Mouse (Mus musculus): ENCODE data around the gene Pnmt. TPM values are rescaled to one million over a fixed set of nuclear protein-coding genes. Genes with fewer than 3 reads are reported as not detected.

Pnmt gene
- 3.9 and 4.8 TPM in 2 replicates for polyA plus RNA-seq (2014; fragmentation: Nextera tagmentation; extraction: Ambion mirVana)

DNA sequence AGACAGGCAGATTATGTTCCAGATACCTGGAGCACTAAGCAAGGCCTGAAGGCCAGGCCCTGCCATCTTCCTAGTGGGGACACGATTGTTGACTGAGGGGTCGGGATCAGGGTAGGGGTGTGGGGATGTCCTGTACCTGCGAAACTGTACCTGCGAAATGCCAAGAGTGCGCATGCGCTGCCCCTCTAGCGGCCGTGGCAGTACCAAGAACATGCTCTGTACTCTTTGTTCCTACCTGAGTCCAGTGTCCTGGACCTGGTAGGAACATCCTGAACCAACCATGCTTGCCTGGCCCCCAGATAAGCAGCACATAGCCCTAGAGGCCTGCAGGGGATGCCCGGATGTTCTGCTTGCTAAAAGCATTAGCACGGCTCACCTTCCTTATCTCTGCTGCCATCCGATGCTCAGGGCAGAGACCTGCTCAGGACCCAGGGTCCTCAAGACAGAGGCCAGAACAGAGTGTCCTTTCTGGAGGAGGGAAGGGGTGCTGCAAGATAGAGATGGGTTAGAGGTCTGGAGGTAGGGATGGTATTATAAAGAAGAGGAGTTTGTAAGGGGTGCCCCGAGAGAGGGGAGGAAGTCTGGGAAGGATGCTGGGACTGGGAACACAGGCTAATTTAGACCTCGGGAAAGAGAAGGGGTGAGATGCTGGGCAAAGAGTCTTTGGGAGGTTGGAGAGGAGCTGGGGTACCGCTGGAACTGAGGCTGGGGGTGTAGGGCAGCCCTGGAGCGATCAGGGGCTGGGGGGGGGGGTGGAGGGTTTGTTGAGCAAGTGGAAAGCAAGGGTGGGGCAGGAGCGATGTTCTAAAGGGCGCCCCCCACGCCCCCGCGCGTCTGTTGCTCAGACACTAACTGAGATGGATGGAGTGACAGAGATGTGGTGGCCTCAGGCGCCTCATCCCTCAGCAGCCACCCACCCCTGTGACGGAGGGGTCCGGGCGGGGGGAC lies at the start of gene Pnmt:
Gene Pnmt, plus strand, starts transcription at position 813 of the 948 bp plus-strand sequence.
- Histone ChIP-seq H3K36me3 (ENCODE audit: control insufficient read depth, insufficient read depth, low read length) (no peaks in the 10 kb centered on the region), H3K4me1 (ENCODE audit: control insufficient read depth, insufficient read depth, low read length) (peaks cover 42% of the 10 kb centered on the region), H3K9me3 (replicated peaks; ENCODE audit: control insufficient read depth, low read length) (no peaks in the 10 kb centered on the region), H3K27me3 (ENCODE audit: control insufficient read depth, insufficient read depth, low read length) (peaks cover 19% of the 10 kb centered on the region), H3K4me3 (ENCODE audit: low read depth, low read length) (peak within 1 kb of the TSS; percentile 47; the same call in 1 of the 2 replicates), H3K27ac (ENCODE audit: low read depth, low read length) (no peak within 1 kb of the TSS), H3K9ac (ENCODE audit: low read depth, low read length) (peak within 1 kb of the TSS; percentile 80), H3K4me2 (peak within 1 kb of the TSS; percentile 74)
- no peak for ATAC-seq (replicated peaks; ENCODE audit: insufficient number of reproducible peaks, low FRiP score, low TSS enrichment)
- WGBS (ENCODE audit: insufficient replicate concordance) = 44% methylated on average over 25 of the region's 25 CpGs

DNA sequence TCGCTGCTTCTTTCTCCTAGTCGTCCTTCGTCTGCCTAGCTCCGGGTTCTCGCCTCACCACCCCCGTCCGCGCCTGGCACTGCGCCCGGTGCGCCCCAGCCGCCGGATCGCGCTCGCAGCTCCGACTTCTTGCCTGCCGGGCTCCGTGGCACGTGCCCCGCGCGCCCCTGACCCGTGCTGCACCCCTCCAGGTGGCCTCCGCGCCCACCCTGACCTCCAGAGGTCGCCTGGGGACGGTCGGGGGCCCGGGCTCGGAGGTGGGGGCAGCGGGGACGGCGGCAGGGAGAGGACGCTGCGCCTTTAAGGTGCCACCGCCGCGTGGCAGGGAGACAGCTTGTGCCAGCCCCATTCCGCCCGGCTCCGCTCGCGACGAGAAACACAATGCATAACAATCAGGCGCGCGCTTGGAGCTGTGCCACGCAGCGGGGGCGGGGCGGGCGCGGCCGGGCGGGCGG lies 47.7 kb upstream of the Pnmt start:
- no peaks in the 10 kb centered on the region for H3K9me3 ChIP-seq (replicated peaks; ENCODE audit: control insufficient read depth, low read length)
- peak overlapping the region; percentile 91 for H3K4me2 ChIP-seq
- H3K36me3 ChIP-seq (ENCODE audit: control insufficient read depth, insufficient read depth, low read length) = no peaks in the 10 kb centered on the region
- H3K9ac ChIP-seq (ENCODE audit: low read depth, low read length) = peak overlapping the region; percentile 44; the same call in 1 of the 2 replicates
- no peak for ATAC-seq (replicated peaks; ENCODE audit: insufficient number of reproducible peaks, low FRiP score, low TSS enrichment)
- H3K27ac ChIP-seq (ENCODE audit: low read depth, low read length) = no peak overlapping the region
- H3K4me3 ChIP-seq (ENCODE audit: low read depth, low read length) = peak overlapping the region; percentile 47
- WGBS (ENCODE audit: insufficient replicate concordance) = under 1% methylated on average over 56 of the region's 57 CpGs
- peaks cover 88% of the 10 kb centered on the region for H3K27me3 ChIP-seq (ENCODE audit: control insufficient read depth, insufficient read depth, low read length)
- H3K4me1 ChIP-seq (ENCODE audit: control insufficient read depth, insufficient read depth, low read length) = peaks cover 13% of the 10 kb centered on the region

DNA sequence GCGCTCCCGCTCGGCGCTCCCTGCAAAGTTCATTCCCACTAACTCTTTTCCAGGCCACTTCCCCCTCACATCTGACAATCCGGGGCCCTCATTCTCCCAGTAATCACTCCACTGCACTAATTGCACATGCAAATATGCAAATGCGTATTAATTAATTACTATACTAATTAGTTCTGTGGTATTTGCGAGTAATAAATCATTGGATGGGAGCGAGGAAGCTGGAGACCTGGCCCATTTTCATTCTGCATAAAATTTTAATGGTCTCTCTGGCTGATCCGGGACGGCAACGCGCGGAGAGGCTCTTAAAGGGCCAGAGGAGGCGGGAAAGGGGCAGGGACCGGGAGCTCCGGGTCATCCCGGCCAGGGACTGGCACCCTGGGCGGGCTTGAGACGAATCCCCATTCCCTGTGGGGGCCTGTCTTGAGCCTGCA lies 47.2 kb upstream of the Pnmt start:
- no peaks in the 10 kb centered on the region for H3K9me3 ChIP-seq (replicated peaks; ENCODE audit: control insufficient read depth, low read length)
- H3K27ac ChIP-seq (ENCODE audit: low read depth, low read length) = no peak overlapping the region
- peaks cover 12% of the 10 kb centered on the region for H3K4me1 ChIP-seq (ENCODE audit: control insufficient read depth, insufficient read depth, low read length)
- no peak for ATAC-seq (replicated peaks; ENCODE audit: insufficient number of reproducible peaks, low FRiP score, low TSS enrichment)
- peak overlapping the region; percentile 47 for H3K4me3 ChIP-seq (ENCODE audit: low read depth, low read length)
- peak overlapping the region; percentile 91 for H3K4me2 ChIP-seq
- H3K36me3 ChIP-seq (ENCODE audit: control insufficient read depth, insufficient read depth, low read length) = no peaks in the 10 kb centered on the region
- under 1% methylated on average over 19 of the region's 19 CpGs for WGBS (ENCODE audit: insufficient replicate concordance)
- peaks cover 83% of the 10 kb centered on the region for H3K27me3 ChIP-seq (ENCODE audit: control insufficient read depth, insufficient read depth, low read length)
- peak overlapping the region; percentile 44; the same call in 1 of the 2 replicates for H3K9ac ChIP-seq (ENCODE audit: low read depth, low read length)

DNA sequence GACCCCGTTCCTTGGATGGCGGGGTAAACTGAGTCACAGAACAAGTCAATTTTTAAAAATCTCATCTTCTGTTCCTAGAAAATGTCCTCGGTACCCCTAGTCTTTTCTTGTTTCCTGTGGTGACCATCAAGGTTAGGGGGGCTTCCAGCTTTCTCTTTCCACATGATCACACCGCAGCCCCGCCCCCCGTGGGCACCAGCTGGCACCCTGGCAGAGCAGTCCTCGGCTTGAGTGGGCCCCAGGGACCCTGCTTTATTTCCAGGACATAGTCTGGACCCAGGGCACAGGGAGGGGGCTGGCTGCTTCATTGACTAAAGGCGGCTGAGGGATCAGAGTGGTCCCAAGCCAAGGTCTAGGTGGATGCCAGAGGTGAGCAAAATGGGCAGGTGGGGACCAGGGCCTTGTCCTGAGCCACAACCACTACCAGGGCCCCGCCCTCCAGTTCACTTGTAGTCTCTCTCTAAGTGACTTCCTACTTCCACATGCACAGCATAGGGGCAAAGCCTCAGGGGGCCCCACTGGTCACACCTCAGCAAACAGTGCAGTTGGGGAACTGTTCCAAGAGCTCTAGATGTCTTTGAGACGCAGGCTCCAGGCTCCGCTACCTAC lies 46.5 kb upstream of the Pnmt start:
- 10% methylated on average over 11 of the region's 11 CpGs for WGBS (ENCODE audit: insufficient replicate concordance)
- Histone ChIP-seq H3K27ac (ENCODE audit: low read depth, low read length) (no peak overlapping the region), H3K4me2 (peak overlapping the region; percentile 91), H3K4me1 (ENCODE audit: control insufficient read depth, insufficient read depth, low read length) (peaks cover 5% of the 10 kb centered on the region), H3K36me3 (ENCODE audit: control insufficient read depth, insufficient read depth, low read length) (no peaks in the 10 kb centered on the region), H3K9ac (ENCODE audit: low read depth, low read length) (0 out of 2 replicates have a peak overlapping the region, but pooled peaks have one; percentile 44), H3K9me3 (replicated peaks; ENCODE audit: control insufficient read depth, low read length) (no peaks in the 10 kb centered on the region), H3K27me3 (ENCODE audit: control insufficient read depth, insufficient read depth, low read length) (peaks cover 76% of the 10 kb centered on the region), H3K4me3 (ENCODE audit: low read depth, low read length) (peak overlapping the region; percentile 47)
- ATAC-seq (replicated peaks; ENCODE audit: insufficient number of reproducible peaks, low FRiP score, low TSS enrichment) = 0 out of 2 replicates have a peak, but pooled peaks have one; percentile 20

DNA sequence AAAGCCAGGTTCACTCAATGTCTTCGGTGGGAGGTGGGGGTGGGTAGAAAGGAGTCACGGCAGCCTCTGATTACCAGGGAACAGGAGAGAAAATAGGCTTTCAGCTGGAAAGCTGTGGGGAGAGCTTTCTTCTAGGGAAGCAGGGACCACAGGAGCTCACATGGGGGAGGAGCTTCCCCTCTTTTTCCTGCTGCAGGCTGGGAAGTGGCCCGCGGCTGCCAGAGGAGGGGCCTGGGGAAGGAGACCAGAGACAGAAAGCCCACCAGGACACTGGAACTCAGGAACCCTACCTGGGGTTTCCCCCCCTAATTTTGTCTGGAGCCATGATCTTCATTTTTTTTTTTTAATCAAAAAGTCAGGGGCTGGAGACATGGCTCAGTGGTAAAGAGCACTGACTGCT lies 45.7 kb upstream of the Pnmt start:
- H3K4me1 ChIP-seq (ENCODE audit: control insufficient read depth, insufficient read depth, low read length) = peaks cover 3% of the 10 kb centered on the region
- H3K27me3 ChIP-seq (ENCODE audit: control insufficient read depth, insufficient read depth, low read length) = peaks cover 72% of the 10 kb centered on the region
- H3K9ac ChIP-seq (ENCODE audit: low read depth, low read length) = no peak overlapping the region
- WGBS (ENCODE audit: insufficient replicate concordance) = 13% methylated on average over 4 of the region's 4 CpGs
- H3K4me3 ChIP-seq (ENCODE audit: low read depth, low read length) = no peak overlapping the region
- ATAC-seq (replicated peaks; ENCODE audit: insufficient number of reproducible peaks, low FRiP score, low TSS enrichment) = no peak
- no peaks in the 10 kb centered on the region for H3K9me3 ChIP-seq (replicated peaks; ENCODE audit: control insufficient read depth, low read length)
- no peak overlapping the region for H3K27ac ChIP-seq (ENCODE audit: low read depth, low read length)
- H3K36me3 ChIP-seq (ENCODE audit: control insufficient read depth, insufficient read depth, low read length) = no peaks in the 10 kb centered on the region
- H3K4me2 ChIP-seq = no peak overlapping the region

DNA sequence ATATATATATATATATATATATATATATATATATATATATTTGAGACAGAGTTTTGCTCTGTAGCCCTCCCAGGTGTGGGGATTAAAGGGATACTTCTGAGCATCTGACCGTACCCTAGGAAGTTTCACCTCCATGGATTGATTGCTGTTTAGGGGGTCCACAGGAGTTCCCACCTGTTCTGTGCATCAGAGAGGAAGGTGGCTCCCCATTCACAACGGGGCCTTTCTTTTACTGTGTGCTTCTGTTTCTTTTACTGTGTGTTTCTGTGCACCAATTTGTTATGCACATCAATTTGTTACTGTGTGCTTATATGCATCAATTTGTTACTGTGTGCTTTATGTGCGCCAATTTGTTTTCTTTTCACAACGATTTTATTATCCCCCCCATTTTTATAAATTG lies 45.1 kb upstream of the Pnmt start:
- ATAC-seq (replicated peaks; ENCODE audit: insufficient number of reproducible peaks, low FRiP score, low TSS enrichment) = no peak
- H3K27me3 ChIP-seq (ENCODE audit: control insufficient read depth, insufficient read depth, low read length) = peaks cover 70% of the 10 kb centered on the region

DNA sequence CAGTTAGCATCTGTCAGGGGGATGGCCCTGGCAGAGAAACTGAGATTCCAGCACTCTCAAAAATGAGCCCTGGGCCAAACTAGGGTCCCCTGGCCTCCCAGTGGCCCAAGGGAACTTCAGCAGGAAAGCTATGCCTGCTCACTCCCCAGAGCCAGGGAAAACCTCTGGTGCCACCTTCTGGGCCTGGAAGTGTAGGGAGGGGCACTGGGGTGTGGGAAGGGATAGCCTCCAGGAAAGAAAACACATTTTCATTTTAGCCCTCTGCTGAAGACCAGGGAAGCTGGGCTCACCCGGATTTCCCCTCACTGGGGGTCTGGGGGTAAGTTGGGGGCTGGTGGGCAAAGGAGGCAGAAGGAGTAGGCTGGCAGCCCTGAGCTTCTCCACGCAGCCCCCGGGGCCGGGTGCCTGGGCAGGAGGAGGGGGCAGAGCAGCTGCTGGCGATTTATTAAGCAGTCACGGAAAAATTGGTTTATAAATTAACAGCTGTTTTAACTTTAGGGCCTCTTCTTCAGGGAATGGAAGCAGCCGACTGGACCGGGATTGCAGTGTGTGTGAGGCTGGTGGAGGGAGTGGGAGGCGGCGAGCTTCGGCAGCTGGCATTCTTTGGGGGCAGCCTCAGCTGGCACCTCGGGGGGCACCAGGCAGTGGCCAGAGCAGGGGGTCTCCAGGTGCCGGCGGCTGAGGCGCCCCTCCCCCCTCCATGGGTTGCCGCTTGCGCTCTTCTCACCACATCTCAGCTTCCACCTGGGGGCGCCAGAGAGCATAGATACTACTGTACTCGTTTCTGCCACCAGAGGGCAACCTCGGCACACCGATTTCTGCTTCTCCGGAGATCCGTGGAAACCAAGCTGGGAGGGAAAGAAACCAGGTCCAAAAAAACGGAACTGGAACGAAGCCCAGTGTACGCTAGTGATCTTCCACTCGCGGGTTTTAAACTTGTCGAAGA lies 44.0 kb upstream of the Pnmt start:
- peak overlapping the region; percentile 63 for H3K4me2 ChIP-seq
- H3K4me1 ChIP-seq (ENCODE audit: control insufficient read depth, insufficient read depth, low read length) = peaks cover 3% of the 10 kb centered on the region
- peak overlapping the region; percentile 29 for H3K4me3 ChIP-seq (ENCODE audit: low read depth, low read length)
- H3K27me3 ChIP-seq (ENCODE audit: control insufficient read depth, insufficient read depth, low read length) = peaks cover 68% of the 10 kb centered on the region
- H3K36me3 ChIP-seq (ENCODE audit: control insufficient read depth, insufficient read depth, low read length) = no peaks in the 10 kb centered on the region
- ATAC-seq (replicated peaks; ENCODE audit: insufficient number of reproducible peaks, low FRiP score, low TSS enrichment) = peak; percentile 35; the same call in 1 of the 2 replicates
- H3K27ac ChIP-seq (ENCODE audit: low read depth, low read length) = no peak overlapping the region
- H3K9me3 ChIP-seq (replicated peaks; ENCODE audit: control insufficient read depth, low read length) = no peaks in the 10 kb centered on the region
- H3K9ac ChIP-seq (ENCODE audit: low read depth, low read length) = peak overlapping the region; percentile 7; the same call in 1 of the 2 replicates
- WGBS (ENCODE audit: insufficient replicate concordance) = 2% methylated on average over 29 of the region's 29 CpGs

More for the DNA sequence above, 45.1 kb upstream of the Pnmt start:
- Histone ChIP-seq H3K4me3 (ENCODE audit: low read depth, low read length) (no peak overlapping the region), H3K9me3 (replicated peaks; ENCODE audit: control insufficient read depth, low read length) (no peaks in the 10 kb centered on the region), H3K4me1 (ENCODE audit: control insufficient read depth, insufficient read depth, low read length) (peaks cover 3% of the 10 kb centered on the region), H3K36me3 (ENCODE audit: control insufficient read depth, insufficient read depth, low read length) (no peaks in the 10 kb centered on the region), H3K27ac (ENCODE audit: low read depth, low read length) (no peak overlapping the region), H3K9ac (ENCODE audit: low read depth, low read length) (no peak overlapping the region), H3K4me2 (no peak overlapping the region)
- 43% methylated on average over 4 of the region's 4 CpGs for WGBS (ENCODE audit: insufficient replicate concordance)
